Mouse (Mus musculus) macrophage (primary cell): ENCODE results near the gene Chst13. TPM values are rescaled to one million over a fixed set of nuclear protein-coding genes. Genes with fewer than 3 reads are reported as not detected.

ENCODE experiments used
- H3K27ac ChIP-seq: fragments of 350-480 bp; formaldehyde crosslinking; 2 replicates; pipeline ENCODE4 v1.9.0; 2021
- H3K36me3 ChIP-seq: fragments of 350-480 bp; formaldehyde crosslinking; 2 replicates; pipeline ENCODE4 v1.9.0; 2021; ENCODE audit errors: inconsistent target
- H3K4me3 ChIP-seq: fragments of 350-480 bp; formaldehyde crosslinking; 2 replicates; pipeline ENCODE4 v1.9.0; 2021; ENCODE audit errors: inconsistent target
- H3K79me2 ChIP-seq: fragments of 350-480 bp; formaldehyde crosslinking; 2 replicates; pipeline ENCODE4 v1.9.0; 2021; ENCODE audit errors: inconsistent target
- WGBS: methylation state at CpG from one replicate; pipeline ENCODE4 v1.1.7; 2026; ENCODE audit warnings: inconsistent platforms; ENCODE audit not compliant: missing documents; 5-methylcytosine and 5-hydroxymethylcytosine counted together
- polyA plus RNA-seq: library from polyadenylated mRNA; stranded (reverse); fragments of 250-400 nt; gene quantifications from 3 replicates; pipeline ENCODE4 v1.2.4, GENCODE M21; 2018; ENCODE audit warnings: inconsistent platforms

Gene Chst13
- polyA plus RNA-seq, 1 experiment from 2014 or later = not detected

GRCm38 (mm10) chr6:90300919-90301318, 24.1 kb downstream of the Chst13 start, which contains the start of gene BC048671:
Gene BC048671, plus strand, starts transcription at chr6:90301219.
- Histone ChIP-seq H3K79me2 (no peaks in the 10 kb centered on the region), H3K27ac (no peak within 1 kb of the TSS), H3K4me3 (no peak within 1 kb of the TSS), H3K36me3 (no peaks in the 10 kb centered on the region)
- WGBS = 100% methylated on average over 1 of the region's 1 CpGs

- no peak overlapping the region for H3K27ac ChIP-seq
- no peaks in the 10 kb centered on the region for H3K36me3 ChIP-seq
- H3K79me2 ChIP-seq = no peaks in the 10 kb centered on the region
- 52% methylated on average over 12 of the region's 12 CpGs for WGBS
- H3K4me3 ChIP-seq = no peak overlapping the region
Measured at GRCm38 (mm10) chr6:90288265-90288664, 36.7 kb downstream of the Chst13 start.

Other genes with a start within 250 kb of the Chst13 start
- gene Vmn1r49, start 246.7 kb downstream of the Chst13 start, polyA plus RNA-seq = not detected in 3 replicates
- not detected in 3 replicates for gene Vmn1r50, start 223.8 kb downstream of the Chst13 start, polyA plus RNA-seq
- gene Vmn1r51, start 202.6 kb downstream of the Chst13 start, polyA plus RNA-seq = not detected in 3 replicates
- not detected in 3 replicates for gene Vmn1r52, start 150.4 kb downstream of the Chst13 start, polyA plus RNA-seq
- not detected in 3 replicates for gene V1ra8, start 122.4 kb downstream of the Chst13 start, polyA plus RNA-seq
- not detected in 3 replicates for gene Vmn1r53, start 100.7 kb downstream of the Chst13 start, polyA plus RNA-seq
- gene Vmn1r54, start 78.9 kb downstream of the Chst13 start, polyA plus RNA-seq = not detected in 3 replicates
- not detected in 3 replicates for gene BC048671, start 24.0 kb downstream of the Chst13 start, polyA plus RNA-seq
- gene Uroc1, start 8.1 kb upstream of the Chst13 start, polyA plus RNA-seq = not detected in 3 replicates
- 7.2 to 12.6 TPM (median 12.0 TPM) in 3 replicates for gene Zxdc, start 44.3 kb upstream of the Chst13 start, polyA plus RNA-seq
- not detected in 3 replicates for gene Cfap100, start 103.6 kb upstream of the Chst13 start, polyA plus RNA-seq
- gene Klf15, start 137.4 kb upstream of the Chst13 start, polyA plus RNA-seq = 0.06 to 0.23 TPM (median 0.08 TPM) in 3 replicates
- 9.4 to 16.6 TPM (median 12.7 TPM) in 3 replicates for gene Aldh1l1, start 161.2 kb upstream of the Chst13 start, polyA plus RNA-seq